Mouse (Mus musculus) thymus, postnatal 0 days (tissue): ENCODE data around the gene Colca2. TPM values are rescaled to one million over a fixed set of nuclear protein-coding genes. Genes with fewer than 3 reads are reported as not detected.

Experiments
- DNase-seq: peaks from one replicate; pipeline ENCODE4 v3.0.0-alpha.2; 2015; ENCODE audit warnings: low spot score
- polyA plus RNA-seq: library from polyadenylated mRNA; unstranded; fragments of >200 nt; fragmentation: Nextera tagmentation; extraction: Ambion mirVana; gene quantifications from 2 replicates; pipeline ENCODE4 v1.2.1, GENCODE M21; 2015

Colca2 gene
- polyA plus RNA-seq, 1 experiment from 2014 or later, result 1.5 TPM

- no peak for DNase-seq
Measured at GRCm38 (mm10) chr9:51273581-51274154, 4.7 kb downstream of the Colca2 start.

DNA sequence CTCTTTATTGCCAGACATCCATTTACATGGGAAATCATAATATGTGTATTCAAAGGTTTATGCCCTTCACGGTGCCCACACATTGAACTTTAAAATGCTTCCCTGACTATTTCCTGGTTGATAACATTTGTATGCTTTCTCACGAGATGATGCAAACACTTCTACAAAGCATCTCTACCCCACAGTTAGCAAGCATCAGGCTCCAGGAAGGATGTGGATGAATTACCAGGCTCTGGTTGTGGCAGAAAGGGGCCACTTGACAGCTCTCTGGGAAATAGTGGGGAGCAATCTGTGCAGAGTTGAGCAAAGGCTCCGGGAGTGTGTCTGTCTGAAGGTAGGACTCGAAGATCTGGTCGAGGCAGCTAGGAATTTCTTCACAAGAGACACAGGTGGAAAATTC is 6.3 kb downstream of the Colca2 start:
- DNase-seq, result no peak

GRCm38 (mm10) chr9:51271073-51271472 is 7.3 kb downstream of the Colca2 start:
- DNase-seq, result no peak

DNA sequence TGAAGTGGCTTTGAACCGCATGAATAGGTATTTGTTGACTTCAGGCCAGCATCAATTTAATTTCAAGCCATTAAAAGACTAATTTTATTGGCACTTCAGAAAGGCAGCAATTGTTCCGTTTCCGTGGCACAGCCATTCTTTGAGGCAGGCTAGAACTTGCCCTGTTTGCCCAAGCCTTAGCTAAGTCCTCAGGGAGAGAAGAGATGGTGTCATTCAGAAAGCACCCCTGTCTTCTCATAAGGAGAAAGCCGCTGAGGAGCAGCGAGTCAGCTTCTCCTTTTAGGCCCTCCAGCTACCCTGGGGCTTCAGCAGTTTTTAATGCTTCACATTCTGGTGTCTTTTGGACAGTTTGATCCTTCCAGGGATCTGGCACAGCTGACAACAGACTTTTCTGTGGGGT is 9.5 kb downstream of the Colca2 start:
- no peak for DNase-seq

GRCm38 (mm10) chr9:51258426-51258825 is 19.9 kb downstream of the Colca2 start:
- DNase-seq, result no peak

DNA sequence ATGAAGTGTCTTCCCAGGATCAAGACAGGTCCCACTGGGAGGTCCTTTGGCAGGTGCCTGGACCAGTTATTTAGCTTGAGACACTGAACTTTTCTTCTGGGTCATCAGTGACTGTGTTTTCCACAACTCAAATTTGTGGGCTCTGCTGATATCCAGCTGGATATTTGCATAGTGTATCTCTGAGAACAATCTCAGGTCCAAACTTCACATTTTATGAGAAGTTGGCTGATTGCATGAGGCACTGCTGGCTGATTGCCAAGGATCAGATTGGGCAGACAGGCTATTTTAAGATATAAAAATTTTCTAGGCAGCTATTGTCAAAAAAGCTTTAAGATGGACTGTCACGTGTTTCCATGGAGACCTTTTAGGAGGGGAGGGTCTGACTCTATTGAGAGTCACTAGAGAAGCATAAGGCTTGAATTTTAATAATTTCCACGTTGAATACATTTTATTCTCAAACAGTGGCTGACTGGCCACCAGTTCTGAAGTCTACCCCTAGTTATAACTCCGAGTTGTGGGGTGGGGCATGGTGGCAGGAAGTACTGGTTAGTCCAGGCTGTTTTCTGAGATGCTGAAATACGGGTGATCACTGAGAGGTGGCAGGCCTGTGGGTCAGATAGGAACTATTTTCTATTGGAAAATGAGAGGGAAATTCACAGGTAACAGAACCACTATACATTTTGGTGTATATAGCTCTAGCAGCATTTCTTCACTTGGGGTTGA is 21.4 kb downstream of the Colca2 start:
- DNase-seq, result no peak

- peak; percentile 14 for DNase-seq
Measured at GRCm38 (mm10) chr9:51238741-51239385, 39.5 kb downstream of the Colca2 start.

GRCm38 (mm10) chr9:51232163-51232562 is 46.2 kb downstream of the Colca2 start:
- no peak for DNase-seq

GRCm38 (mm10) chr9:51230701-51231389 is 47.5 kb downstream of the Colca2 start:
- DNase-seq, result no peak

DNA sequence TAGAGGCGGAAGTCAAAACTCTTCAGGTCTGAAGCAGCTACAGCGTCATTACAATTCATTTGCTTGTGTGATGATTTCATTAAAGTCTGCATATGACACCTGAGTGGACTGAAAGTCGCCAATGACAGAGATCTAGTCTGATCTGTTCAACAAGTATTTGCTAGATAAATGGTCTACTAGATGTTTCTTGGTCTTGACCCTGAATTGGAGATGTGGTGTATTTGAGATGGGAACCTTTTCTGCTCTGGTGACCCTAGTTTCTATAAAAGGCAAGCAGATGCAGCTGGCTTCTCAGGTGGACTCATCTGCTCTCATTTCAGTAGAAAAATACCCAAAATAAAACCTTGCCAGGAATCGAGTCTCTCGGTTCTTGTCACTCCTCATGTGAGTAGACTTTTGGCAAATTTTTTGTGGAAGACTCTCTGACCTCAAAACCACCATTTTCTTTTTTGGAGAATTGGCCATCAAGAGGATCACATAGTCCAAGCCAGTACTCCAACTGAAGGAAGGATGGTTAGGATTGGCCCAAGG is 52.7 kb downstream of the Colca2 start:
- DNase-seq, result no peak

Other genes with a start within 250 kb of the Colca2 start
- gene Btg4, start 217.7 kb downstream of the Colca2 start, polyA plus RNA-seq, result 0.12 and 0.17 TPM in 2 replicates
- gene Layn, start 201.5 kb downstream of the Colca2 start, polyA plus RNA-seq, result 2.1 and 2.8 TPM in 2 replicates
- 0.95 and 1.1 TPM in 2 replicates for gene 4833427G06Rik, start 176.5 kb downstream of the Colca2 start, polyA plus RNA-seq
- 0.23 and 0.33 TPM in 2 replicates for gene Gm32742, start 113.1 kb downstream of the Colca2 start, polyA plus RNA-seq
- 1.6 and 2.0 TPM in 2 replicates for gene Pou2af1, start 64.9 kb downstream of the Colca2 start, polyA plus RNA-seq
- 0.27 and 0.44 TPM in 2 replicates for gene 1810046K07Rik, start 50.3 kb upstream of the Colca2 start, polyA plus RNA-seq